Mouse (Mus musculus) thymus, adult 2 months (tissue): ENCODE data around the gene Sgcd.

Source experiments
- CTCF ChIP-seq: fragments of 200-500 bp; IDR thresholded peaks from 2 replicates; pipeline ENCODE4 v1.5.1; 2012; ENCODE audit warnings: mild to moderate bottlenecking, control low read depth, low read length, moderate library complexity, borderline replicate concordance; ENCODE audit not compliant: control insufficient read depth, poor library complexity, insufficient read depth; ENCODE audit errors: extremely low read depth
- POLR2A ChIP-seq: fragments of 200-500 bp; IDR thresholded peaks from 2 replicates; pipeline ENCODE4 v1.6.1; 2012; ENCODE audit warnings: mild to moderate bottlenecking, low read length, control low read depth, moderate library complexity; ENCODE audit not compliant: control insufficient read depth, poor library complexity, insufficient read depth; ENCODE audit errors: extremely low read depth

- TF ChIP-seq CTCF (no peak), POLR2A (no peak)
Observed at GRCm38 (mm10) chr11:47351585-47351984, 637.2 kb downstream of the Sgcd start.
